Mouse (Mus musculus) small intestine, adult 10 weeks (tissue): Measurements from ENCODE around the gene Cd84. TPM values are rescaled to one million over a fixed set of nuclear protein-coding genes. Genes with fewer than 3 reads are reported as not detected.

ENCODE experiments used
- polyA plus RNA-seq: library from polyadenylated mRNA; stranded (reverse); fragments of 350-450 nt; fragmentation: Illumina TruSeq; extraction: RNeasy Lipid Tissue Mini Kit (QIAGEN cat#74804); gene quantifications from one replicate; pipeline ENCODE4 v1.2.3, GENCODE M21; 2014; ENCODE audit warnings: low replicate concordance

Gene Cd84
- polyA plus RNA-seq = 13.4 TPM

GRCm38 (mm10) chr1:171839488-171839887, at the start of gene Cd84:
Gene Cd84 (plus strand): TSS chr1:171839697.

GRCm38 (mm10) chr1:171895364-171895763, 55.9 kb downstream of the Cd84 start, which contains the start of gene Gm10521:
Gene Gm10521 (plus strand): TSS chr1:171895664.

GRCm38 (mm10) chr1:171917305-171918039, 78.0 kb downstream of the Cd84 start, which contains the start of gene Slamf6:
Gene Slamf6 (plus strand): TSS chr1:171917515.

Other genes starting within 250 kb of the Cd84 start
- 3.3 TPM for gene Ly9, start 232.3 kb upstream of the Cd84 start, polyA plus RNA-seq
- gene Slamf7, start 186.7 kb upstream of the Cd84 start, polyA plus RNA-seq = 4.6 TPM
- 18.9 TPM for gene Cd48, start 157.7 kb upstream of the Cd84 start, polyA plus RNA-seq
- gene Slamf1, start 72.6 kb upstream of the Cd84 start, polyA plus RNA-seq = 0.63 TPM
- 0.93 TPM for gene Gm10521, start 56.0 kb downstream of the Cd84 start, polyA plus RNA-seq
- 2.7 TPM for gene Slamf6, start 77.8 kb downstream of the Cd84 start, polyA plus RNA-seq
- 0.37 TPM for gene Vangl2, start 188.7 kb downstream of the Cd84 start, polyA plus RNA-seq
- not detected for gene Nhlh1, start 217.9 kb downstream of the Cd84 start, polyA plus RNA-seq
- gene Copa, start 242.8 kb downstream of the Cd84 start, polyA plus RNA-seq = 197 TPM
- 22.8 TPM for gene Ncstn, start 243.1 kb downstream of the Cd84 start, polyA plus RNA-seq